Mouse (Mus musculus) adrenal gland, postnatal 36 days (tissue): ENCODE measurements around the gene Mri1. TPM values are rescaled to one million over a fixed set of nuclear protein-coding genes. Genes with fewer than 3 reads are reported as not detected.

Experiments
- DNase-seq, 2 experiments: peaks; one replicate each; pipeline ENCODE4 v3.0.0; 2021; ENCODE audit warnings: mixed read lengths in 1 of 2
- total RNA-seq, 2 experiments: library from RNA; stranded (reverse); gene quantifications; 2 replicates each; pipeline ENCODE4 v1.2.3; 2021

The Mri1 gene
- total RNA-seq, 2 experiments from 2014 or later, result 29.0 to 45.3 TPM

DNA sequence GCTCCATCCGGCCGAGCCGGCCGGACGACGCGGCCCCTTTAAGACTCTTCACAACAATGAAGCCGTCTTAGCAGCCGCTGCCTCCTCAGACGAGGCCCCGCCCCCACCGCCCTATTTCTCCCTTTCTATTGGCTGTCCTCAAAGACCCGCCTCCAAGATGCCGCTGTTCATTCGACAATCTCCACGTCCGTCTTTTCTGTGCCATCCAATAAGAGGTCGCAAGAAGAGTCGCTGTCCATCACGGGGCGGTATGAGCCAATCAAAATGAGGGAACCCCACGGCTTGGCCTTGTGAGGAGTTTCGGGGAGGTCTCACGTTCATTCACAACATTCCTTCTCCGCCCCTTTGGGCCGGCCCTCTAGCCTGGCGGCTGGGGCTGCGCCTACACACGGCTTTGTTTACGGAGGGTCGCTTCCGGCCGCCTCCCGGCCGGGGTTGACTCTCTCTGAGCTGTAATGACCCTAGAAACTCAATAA, 20.1 kb downstream of the Mri1 start, which contains the start of gene Zswim4:
TSS of gene Zswim4 (minus strand) at position 58 of the 476 bp plus-strand sequence.
- DNase-seq, result peak; percentile 94 to 96

DNA sequence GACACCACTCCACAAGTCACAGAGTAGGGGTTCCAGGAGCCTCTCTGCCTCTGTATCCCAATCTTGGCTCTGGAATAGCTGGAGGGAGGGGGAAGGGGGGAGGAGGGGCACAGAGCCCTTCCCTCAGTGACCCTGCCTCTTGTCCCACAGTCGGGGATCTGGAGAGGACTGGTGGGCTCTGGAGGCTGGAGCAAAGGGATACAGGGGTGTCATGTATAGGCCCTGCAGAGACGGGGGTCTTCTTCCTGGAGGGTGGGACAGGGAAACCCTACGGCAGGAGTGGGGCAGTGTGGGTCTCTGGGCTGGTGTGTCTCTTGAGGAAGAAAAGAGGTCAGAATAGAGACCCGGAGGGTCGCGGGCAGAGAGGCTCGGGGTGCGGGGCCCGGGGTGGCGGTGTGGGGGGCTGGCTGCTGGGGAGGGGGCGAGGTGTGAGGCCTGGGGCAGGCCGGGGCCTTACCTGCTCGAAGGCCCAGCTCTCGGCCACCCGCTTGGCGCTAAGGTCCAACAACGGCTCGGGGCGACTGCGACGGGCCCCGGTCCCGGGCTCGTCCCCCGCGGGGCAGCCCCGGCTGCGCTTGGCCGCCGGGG, 20.6 kb downstream of the Mri1 start:
- DNase-seq, result no peak

- DNase-seq, result peak; percentile 73 to 80
Measured at GRCm38 (mm10) chr8:84235746-84236409, 21.2 kb downstream of the Mri1 start.

DNA sequence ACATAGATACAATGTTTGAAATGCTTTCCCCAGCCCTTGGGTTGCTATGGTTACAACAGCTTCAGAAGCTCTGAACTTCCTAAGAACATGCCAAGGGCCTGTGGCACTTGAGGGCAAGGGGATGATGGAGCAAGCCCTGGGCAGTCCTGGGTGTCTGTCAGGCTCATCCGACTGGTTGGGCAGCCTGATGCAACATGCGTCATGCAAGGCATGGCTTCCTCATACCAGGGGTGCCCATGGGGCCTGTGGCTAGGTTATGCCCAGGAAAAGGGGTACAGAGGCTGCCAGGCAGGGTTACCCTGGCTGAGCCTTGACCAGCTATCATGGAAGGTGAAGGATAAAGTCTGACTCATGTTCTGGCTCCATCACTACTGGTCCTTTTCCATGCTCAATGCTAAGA, 24.1 kb downstream of the Mri1 start:
- peak; percentile 69 to 79 for DNase-seq

DNA sequence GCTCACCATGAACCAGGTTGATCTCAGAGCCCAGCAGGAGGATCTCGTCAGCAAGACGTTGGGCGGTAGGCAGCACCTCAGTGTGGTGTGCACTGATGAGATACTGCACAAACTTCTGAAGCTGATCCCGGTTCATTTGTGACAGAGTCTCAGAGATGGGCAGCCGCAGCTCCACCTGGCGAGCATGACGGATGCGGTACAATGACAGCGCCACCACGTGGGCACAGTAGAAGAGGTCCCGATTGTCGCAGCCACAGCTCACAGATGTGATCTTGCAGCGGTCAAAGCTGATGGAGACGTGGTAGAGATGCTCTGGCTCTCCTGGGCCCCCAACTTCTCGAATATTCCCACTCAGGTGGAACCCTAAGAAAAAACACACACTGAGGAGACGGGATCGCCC, 26.4 kb downstream of the Mri1 start:
- DNase-seq, result no peak

DNA sequence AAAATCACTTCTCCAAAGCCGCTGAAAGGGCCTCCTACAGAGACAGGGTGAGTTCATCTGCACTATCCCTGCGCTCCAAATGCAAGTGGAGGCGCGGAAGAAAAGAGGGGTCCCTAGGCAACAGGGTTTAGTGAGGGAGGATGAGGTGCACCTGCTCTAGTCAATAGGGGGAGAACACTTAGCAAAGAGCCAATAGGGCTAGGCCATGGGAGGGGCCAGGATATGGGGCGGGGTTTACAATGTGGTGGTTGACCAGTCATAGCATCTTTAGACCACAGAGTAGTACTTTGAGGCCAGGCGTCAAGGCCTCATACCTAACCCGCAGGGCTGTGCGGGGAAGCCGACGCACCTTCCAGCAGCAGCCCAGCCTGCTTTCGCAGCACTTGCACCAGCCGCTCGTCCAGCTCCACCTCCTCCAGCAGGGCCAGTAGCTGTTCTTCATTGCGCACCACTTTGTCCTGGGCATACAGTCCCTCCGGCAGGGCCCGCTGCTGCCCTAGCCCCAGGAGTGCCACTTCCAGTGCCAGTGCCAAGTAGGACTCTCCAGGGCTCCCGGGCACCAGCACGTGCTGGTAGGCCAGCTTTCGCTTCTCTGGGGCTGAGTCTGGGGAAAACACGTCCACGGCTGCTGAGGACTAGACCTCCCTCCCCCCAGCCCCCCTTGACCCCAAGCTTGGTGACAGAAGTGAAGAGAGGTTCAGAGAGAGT, 33.6 kb downstream of the Mri1 start:
- peak in 1 of 2 experiments; percentile 57 for DNase-seq

GRCm38 (mm10) chr8:84222566-84223165, 34.5 kb downstream of the Mri1 start:
- no peak for DNase-seq

- no peak for DNase-seq
Measured at GRCm38 (mm10) chr8:84220105-84220504, 37.0 kb downstream of the Mri1 start.

GRCm38 (mm10) chr8:84218143-84218542, 39.0 kb downstream of the Mri1 start:
- no peak for DNase-seq

DNA sequence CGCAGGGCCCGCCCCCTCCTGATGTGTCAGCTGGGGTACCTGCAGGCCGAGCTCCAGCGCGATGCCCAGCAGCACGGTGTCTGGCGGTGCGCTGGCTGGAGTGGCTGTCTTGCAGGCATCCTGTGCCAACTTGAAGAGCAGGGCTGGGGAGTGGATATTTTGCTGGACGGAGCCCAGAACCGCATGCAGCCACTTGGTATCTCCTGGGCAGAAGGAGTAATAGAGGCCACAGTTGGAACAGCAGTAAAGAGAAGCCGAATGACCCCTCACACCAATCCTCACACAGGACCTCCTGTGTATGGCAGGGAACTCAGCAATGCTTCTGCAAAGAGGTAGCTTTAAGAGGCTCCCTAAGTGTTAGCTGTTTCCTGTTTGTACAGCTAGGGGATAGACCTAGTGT, 39.9 kb downstream of the Mri1 start:
- no peak for DNase-seq

GRCm38 (mm10) chr8:84213277-84213676, 43.8 kb downstream of the Mri1 start:
- no peak for DNase-seq

DNA sequence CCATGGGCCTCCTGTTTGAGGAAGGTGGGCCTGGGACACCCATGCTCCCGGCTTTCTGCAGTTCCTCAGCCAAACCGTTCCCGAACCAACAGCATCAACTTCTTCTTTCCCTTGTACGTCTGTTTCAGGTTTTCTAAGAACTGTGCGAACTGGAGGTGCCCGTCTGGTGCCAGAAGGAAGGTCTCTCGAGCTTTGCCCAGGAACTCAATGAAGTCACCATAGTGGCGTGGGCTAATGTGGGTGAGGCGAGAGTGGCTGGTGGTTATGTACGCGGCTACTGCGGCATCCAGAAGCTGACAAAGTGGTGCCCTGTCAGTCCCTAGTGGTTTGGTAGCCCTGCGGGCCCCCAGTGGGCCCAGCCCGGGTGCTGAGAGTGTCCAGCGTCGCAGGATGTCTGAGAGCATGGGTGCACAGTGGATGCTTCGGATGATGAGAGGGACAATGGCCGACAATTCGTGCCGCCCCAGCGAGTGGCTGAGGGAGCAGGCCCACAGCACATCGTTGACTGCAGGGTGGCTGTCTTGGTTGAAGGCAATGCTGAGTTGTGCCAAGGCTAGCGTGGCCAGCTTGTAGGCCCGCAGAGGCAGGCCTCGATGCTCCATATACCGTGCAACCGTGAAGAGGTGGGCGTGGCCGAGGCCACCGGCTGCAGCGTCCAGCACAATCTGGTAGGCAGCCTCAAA, 45.1 kb downstream of the Mri1 start:
- no peak for DNase-seq

DNA sequence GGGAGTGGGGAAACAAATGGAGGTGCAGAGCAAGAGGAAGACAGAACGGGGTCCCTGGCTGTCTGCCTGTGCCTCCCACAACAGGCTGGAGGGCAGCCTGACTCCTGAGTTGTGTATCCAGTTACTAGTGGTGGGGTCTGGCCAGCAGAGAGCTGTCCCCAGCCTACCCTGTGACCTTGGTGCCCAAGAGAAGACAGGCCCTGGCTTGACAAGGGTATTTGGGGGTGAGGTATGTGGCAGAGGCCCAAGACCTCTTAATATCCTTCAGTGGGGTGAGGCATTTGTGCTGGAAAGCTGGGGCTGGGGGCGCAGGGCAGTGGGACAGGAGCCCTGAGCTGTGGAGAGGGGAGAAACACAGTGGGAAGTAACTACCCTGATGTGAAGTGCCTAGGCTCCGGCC, 45.9 kb downstream of the Mri1 start:
- no peak for DNase-seq

- DNase-seq, result peak; percentile 84 to 89
Measured at GRCm38 (mm10) chr8:84210167-84210791, 46.8 kb downstream of the Mri1 start.

GRCm38 (mm10) chr8:84208381-84209380, 48.4 kb downstream of the Mri1 start:
- no peak for DNase-seq

- peak; percentile 62 to 71 for DNase-seq
Measured at GRCm38 (mm10) chr8:84207811-84208210, 49.3 kb downstream of the Mri1 start.

DNA sequence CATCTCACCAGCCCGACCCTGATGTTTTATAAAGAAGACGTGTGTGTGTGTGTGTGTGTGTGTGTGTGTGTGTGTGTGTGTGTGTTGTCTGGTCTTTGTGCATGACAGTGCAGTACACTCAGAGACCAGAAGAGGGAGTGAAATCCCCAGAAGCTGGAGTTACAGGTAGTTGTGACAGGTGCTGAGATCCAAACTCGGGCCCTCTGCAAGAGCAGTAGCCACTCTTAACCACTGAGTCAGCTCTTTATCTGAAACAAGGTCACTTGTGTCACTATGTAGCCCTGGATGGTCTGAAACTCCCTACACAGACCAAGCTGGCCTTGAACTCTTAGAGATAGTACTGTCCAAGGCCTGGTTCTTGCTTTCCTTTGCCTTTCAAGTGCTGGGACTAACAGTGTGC, 50.5 kb downstream of the Mri1 start:
- DNase-seq, result no peak

DNA sequence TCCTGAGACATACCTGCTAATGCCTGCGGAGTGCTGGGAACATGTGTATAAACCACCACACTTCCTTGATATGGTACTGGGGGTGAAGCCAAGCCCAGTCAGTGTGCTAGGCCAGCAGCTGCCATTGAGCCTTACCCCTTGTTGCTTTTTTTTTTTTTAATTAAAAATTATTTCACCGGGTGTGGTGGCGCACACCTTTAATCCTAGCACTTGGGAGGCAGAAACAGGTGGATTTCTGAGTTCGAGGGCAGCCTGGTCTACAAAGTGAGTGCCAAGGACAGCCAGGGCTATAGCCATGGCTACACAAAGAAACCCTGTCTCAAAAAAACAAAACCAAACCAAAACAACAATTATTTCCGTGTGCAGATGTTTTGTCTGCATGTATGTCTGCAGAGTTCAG, 52.1 kb downstream of the Mri1 start:
- DNase-seq, result no peak

DNA sequence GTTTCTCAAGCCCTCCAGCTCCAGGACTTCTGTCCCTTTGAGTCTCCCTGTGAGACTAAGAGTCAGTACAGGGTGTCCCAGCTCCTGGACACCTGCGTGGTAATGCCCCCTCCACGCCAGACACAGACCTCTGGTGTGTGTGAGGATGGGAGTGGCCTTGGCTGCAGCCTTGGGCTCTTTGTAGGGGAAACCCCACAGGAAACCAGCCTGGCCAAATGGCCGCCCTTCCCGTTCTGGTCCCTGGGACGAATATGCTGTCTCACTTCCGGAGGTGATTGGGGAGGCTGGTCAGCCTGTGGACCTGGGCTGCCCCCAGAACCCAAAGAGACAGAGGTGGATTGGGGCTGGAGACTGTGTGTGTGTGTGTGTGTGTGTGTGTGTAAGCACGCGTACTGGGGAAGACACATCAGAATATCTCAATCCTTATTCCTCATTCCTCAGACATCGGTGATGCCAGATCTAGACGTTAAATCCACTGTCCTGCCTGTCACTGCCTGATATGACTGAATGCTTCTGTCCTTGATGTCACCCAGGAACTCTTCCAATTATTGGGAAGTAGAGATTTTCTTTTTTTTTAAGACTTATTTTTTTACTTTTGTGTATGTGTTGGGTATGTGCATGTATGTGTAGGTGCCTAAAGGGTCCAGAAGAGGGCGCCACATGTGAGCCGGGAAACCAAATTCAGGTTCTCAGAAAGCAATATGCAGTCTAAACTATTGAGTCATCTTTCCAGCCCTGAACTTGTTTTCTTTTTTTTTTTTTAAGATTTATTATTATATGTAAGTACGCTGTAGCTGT, 53.0 kb downstream of the Mri1 start:
- DNase-seq, result peak; percentile 84 to 86
